Mouse (Mus musculus) forebrain, postnatal 0 days (tissue): Measurements from ENCODE around the gene Rnf144a. TPM values are rescaled to one million over a fixed set of nuclear protein-coding genes. Genes with fewer than 3 reads are reported as not detected.
A peak's percentile ranks its signal among the peaks of the same experiment; 100 is the strongest.

Source experiments
- ATAC-seq: fragments of 200-750 bp; cut with Nextera tagmentation; 2 replicates; pipeline ENCODE4 v1.8.0; 2017; ENCODE audit warnings: mild to moderate bottlenecking, moderate library complexity
- DNase-seq: peaks from one replicate; pipeline ENCODE4 v3.0.0-alpha.2; 2015
- H3K27ac ChIP-seq: fragments of 300-500 bp; sonication (generic); 2 replicates; pipeline ENCODE4 v1.5.1; 2014; ENCODE audit warnings: low read depth, mild to moderate bottlenecking, antibody characterized with exemption, low read length, moderate library complexity, mixed read lengths
- H3K27me3 ChIP-seq: fragments of 300-500 bp; sonication (generic); 2 replicates; pipeline ENCODE4 v1.6.1; 2014; ENCODE audit warnings: mild to moderate bottlenecking, low read length, mixed read lengths; ENCODE audit not compliant: insufficient read depth
- H3K36me3 ChIP-seq: fragments of 300-500 bp; sonication (generic); 2 replicates; pipeline ENCODE4 v1.6.1; 2014; ENCODE audit warnings: mild to moderate bottlenecking, moderate library complexity; ENCODE audit not compliant: insufficient read depth
- H3K4me1 ChIP-seq: fragments of 300-500 bp; sonication (generic); 2 replicates; pipeline ENCODE4 v1.6.1; 2014; ENCODE audit warnings: antibody characterized with exemption; ENCODE audit not compliant: insufficient read depth
- H3K4me2 ChIP-seq: fragments of 300-500 bp; sonication (generic); 2 replicates; pipeline ENCODE4 v1.6.1; 2014; ENCODE audit warnings: low read depth, mild to moderate bottlenecking, moderate library complexity
- H3K4me3 ChIP-seq: fragments of 300-500 bp; sonication (generic); 2 replicates; pipeline ENCODE4 v1.5.1; 2014; ENCODE audit warnings: low read depth, low read length, mixed read lengths
- H3K9ac ChIP-seq: fragments of 300-500 bp; sonication (generic); 2 replicates; pipeline ENCODE4 v1.6.1; 2014; ENCODE audit warnings: mild to moderate bottlenecking
- H3K9me3 ChIP-seq: fragments of 300-500 bp; sonication (generic); 2 replicates; pipeline ENCODE4 v1.6.1; 2016; ENCODE audit warnings: low read length
- CTCF ChIP-seq: sonication (generic); IDR thresholded peaks from 2 replicates; pipeline ENCODE4 v1.5.1; 2016; ENCODE audit warnings: antibody characterized with exemption, control low read depth, low read depth
- WGBS: fragments of 180-500 bp; shearing (Covaris S2); extraction: QIAGEN DNeasy Blood & Tissue Kit; methylation state at CpG from one replicate; pipeline ENCODE4 v1.1.7; 2014; 5-methylcytosine and 5-hydroxymethylcytosine counted together
- polyA plus RNA-seq: library from polyadenylated mRNA; unstranded; fragments of >200 nt; fragmentation: Nextera tagmentation; extraction: Ambion mirVana; gene quantifications from 2 replicates; pipeline ENCODE4 v1.2.1, GENCODE M21; 2015
- total RNA-seq: library from RNA; depleted of rRNA; stranded (reverse); fragments of >200 nt; gene quantifications from 2 replicates; pipeline ENCODE4 v1.2.3, GENCODE M21; 2014

Rnf144a gene
- total and polyA plus RNA-seq, 2 experiments from 2014 or later: 23.1 to 39.1 TPM

- Histone ChIP-seq H3K27me3 (no peaks in the 10 kb centered on the region), H3K27ac (no peak overlapping the region), H3K4me3 (no peak overlapping the region), H3K9ac (no peak overlapping the region), H3K4me1 (no peaks in the 10 kb centered on the region), H3K9me3 (no peaks in the 10 kb centered on the region), H3K36me3 (peaks cover 17% of the 10 kb centered on the region), H3K4me2 (no peak overlapping the region)
- no peak for ATAC-seq
- no peak for TF ChIP-seq CTCF
- DNase-seq: no peak
- WGBS: 86% methylated on average over 5 of the region's 5 CpGs
Observed at GRCm38 (mm10) chr12:26329756-26330155, 85.3 kb downstream of the Rnf144a start.

GRCm38 (mm10) chr12:26329031-26329675, 85.9 kb downstream of the Rnf144a start:
- no peak overlapping the region for H3K27ac ChIP-seq
- no peak overlapping the region for H3K4me2 ChIP-seq
- no peaks in the 10 kb centered on the region for H3K9me3 ChIP-seq
- H3K36me3 ChIP-seq: peaks cover 21% of the 10 kb centered on the region
- no peaks in the 10 kb centered on the region for H3K4me1 ChIP-seq
- DNase-seq (no peak), ATAC-seq (no peak)
- H3K4me3 ChIP-seq: no peak overlapping the region
- H3K9ac ChIP-seq: no peak overlapping the region
- 63% methylated on average over 6 of the region's 6 CpGs for WGBS
- no peaks in the 10 kb centered on the region for H3K27me3 ChIP-seq
- TF ChIP-seq CTCF: no peak

- Histone ChIP-seq H3K4me2 (no peak overlapping the region), H3K9ac (no peak overlapping the region), H3K27ac (0 out of 2 replicates have a peak overlapping the region, but pooled peaks have one; percentile 40), H3K36me3 (peaks cover 54% of the 10 kb centered on the region), H3K4me1 (no peaks in the 10 kb centered on the region), H3K27me3 (no peaks in the 10 kb centered on the region), H3K9me3 (no peaks in the 10 kb centered on the region), H3K4me3 (no peak overlapping the region)
- ATAC-seq: peak; percentile 69
- DNase-seq: no peak
- 80% methylated on average over 5 of the region's 5 CpGs for WGBS
- no peak for TF ChIP-seq CTCF
Observed at GRCm38 (mm10) chr12:26323783-26324364, 91.2 kb downstream of the Rnf144a start.

DNA sequence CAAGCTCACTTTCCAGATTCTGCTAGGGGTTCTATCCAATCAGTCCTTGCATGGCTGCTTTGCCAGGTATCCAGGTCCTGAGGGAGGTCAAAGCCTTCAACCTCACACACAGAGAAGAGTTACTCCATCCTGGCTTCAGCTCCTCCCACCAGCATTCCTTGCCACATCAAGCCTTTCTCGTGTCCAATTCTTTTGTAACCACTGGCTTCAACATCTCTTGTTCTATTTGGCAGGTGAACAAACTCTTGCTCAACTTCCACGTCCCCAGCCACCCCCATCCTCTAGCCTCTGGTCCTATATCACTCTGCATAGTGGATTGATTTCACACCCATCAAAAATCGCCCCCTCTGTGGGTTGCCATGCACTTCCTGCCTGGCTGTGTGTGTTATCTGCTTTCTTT, 98.8 kb downstream of the Rnf144a start:
- DNase-seq (no peak), ATAC-seq (no peak)
- Histone ChIP-seq H3K9me3 (no peaks in the 10 kb centered on the region), H3K36me3 (peaks cover 53% of the 10 kb centered on the region), H3K27ac (no peak overlapping the region), H3K4me1 (no peaks in the 10 kb centered on the region), H3K4me3 (no peak overlapping the region), H3K9ac (no peak overlapping the region), H3K27me3 (no peaks in the 10 kb centered on the region), H3K4me2 (no peak overlapping the region)
- WGBS: 69% methylated on average over 3 of the region's 3 CpGs
- no peak for TF ChIP-seq CTCF

GRCm38 (mm10) chr12:26314959-26315358, 100.1 kb downstream of the Rnf144a start:
- Histone ChIP-seq H3K27ac (no peak overlapping the region), H3K9me3 (no peaks in the 10 kb centered on the region), H3K36me3 (peaks cover 52% of the 10 kb centered on the region), H3K27me3 (no peaks in the 10 kb centered on the region), H3K4me3 (no peak overlapping the region), H3K4me2 (no peak overlapping the region), H3K9ac (no peak overlapping the region), H3K4me1 (no peaks in the 10 kb centered on the region)
- peak; percentile 69 for TF ChIP-seq CTCF
- ATAC-seq: peak; percentile 42; the same call in 1 of the 2 replicates
- DNase-seq: peak; percentile 32
- 57% methylated on average over 5 of the region's 5 CpGs for WGBS

- no peaks in the 10 kb centered on the region for H3K27me3 ChIP-seq
- no peaks in the 10 kb centered on the region for H3K4me1 ChIP-seq
- no peak overlapping the region for H3K4me3 ChIP-seq
- H3K4me2 ChIP-seq: no peak overlapping the region
- no peaks in the 10 kb centered on the region for H3K9me3 ChIP-seq
- peak; percentile 88 for TF ChIP-seq CTCF
- DNase-seq: peak; percentile 86
- H3K9ac ChIP-seq: no peak overlapping the region
- peaks cover 45% of the 10 kb centered on the region for H3K36me3 ChIP-seq
- no peak overlapping the region for H3K27ac ChIP-seq
- ATAC-seq: peak; percentile 58; the same call in 1 of the 2 replicates
Observed at GRCm38 (mm10) chr12:26311548-26311947, 103.5 kb downstream of the Rnf144a start.

DNA sequence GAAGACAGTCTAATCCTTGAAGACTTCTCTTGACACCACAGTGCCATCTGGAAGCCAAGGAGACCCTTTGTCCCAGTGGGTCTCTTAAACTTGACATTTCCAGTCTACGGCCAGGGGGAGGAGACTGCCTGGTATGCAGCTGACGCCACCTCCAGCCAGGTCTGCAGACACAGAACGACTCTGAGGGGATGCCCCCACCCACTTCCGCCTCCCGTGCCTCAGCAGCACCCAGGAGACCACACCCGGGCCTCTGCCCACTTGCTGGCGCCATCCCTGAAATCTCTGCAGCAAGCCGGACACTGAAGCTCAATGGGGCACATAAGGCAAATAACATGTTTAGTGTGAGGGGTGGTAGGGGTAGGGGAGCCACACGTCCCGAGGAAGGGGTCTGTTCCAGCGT, 104.8 kb downstream of the Rnf144a start:
- H3K27me3 ChIP-seq: no peaks in the 10 kb centered on the region
- no peak overlapping the region for H3K9ac ChIP-seq
- ATAC-seq (no peak), DNase-seq (no peak)
- 93% methylated on average over 11 of the region's 11 CpGs for WGBS
- no peak overlapping the region for H3K27ac ChIP-seq
- peaks cover 40% of the 10 kb centered on the region for H3K36me3 ChIP-seq
- no peak overlapping the region for H3K4me2 ChIP-seq
- no peak for TF ChIP-seq CTCF
- no peak overlapping the region for H3K4me3 ChIP-seq
- no peaks in the 10 kb centered on the region for H3K9me3 ChIP-seq
- no peaks in the 10 kb centered on the region for H3K4me1 ChIP-seq
